ENCODE assay signal across 7 mouse cellular contexts in the genomic region with DNA sequence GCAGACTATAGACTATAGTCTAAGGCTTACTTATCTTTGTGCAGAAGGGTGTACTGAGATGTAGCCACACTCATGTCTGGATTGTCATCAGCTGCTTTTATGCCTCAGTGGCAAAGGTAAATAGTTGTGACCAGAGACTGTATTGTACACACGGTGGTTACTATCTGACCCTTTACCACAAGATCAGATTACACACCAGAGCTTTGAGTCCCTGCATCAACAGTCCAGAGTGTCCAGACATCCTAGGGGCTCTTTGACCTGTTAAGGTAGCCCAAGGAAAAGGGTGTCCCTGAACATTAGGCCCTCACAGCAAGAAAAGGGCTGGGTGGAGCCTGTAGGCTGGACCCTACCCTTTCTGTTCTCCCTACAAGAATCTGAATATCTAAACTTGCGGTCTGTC.
"Had no signal": no experiment of that assay in that cellular context is flagged by ENCODE, and none has a peak within 500 bp of the region (broad histone marks: within the 10 kb centered on the region; RNA-seq: fewer than 3 reads in every experiment).

No protein-coding gene starts in this region.

- ATAC-seq: midbrain, embryonic 13.5 days; midbrain, embryonic 15.5 days had no signal

- H3K4me2 ChIP-seq: lung, embryonic 14.5 days; midbrain, embryonic 11.5 days; midbrain, embryonic 13.5 days; midbrain, embryonic 15.5 days; neural tube, embryonic 12.5 days; stomach, embryonic 15.5 days had no signal

- H3K4me3 ChIP-seq: midbrain, embryonic 13.5 days; midbrain, embryonic 15.5 days; neural tube, embryonic 12.5 days; stomach, embryonic 15.5 days had no signal

- H3K36me3 ChIP-seq: midbrain, embryonic 13.5 days; midbrain, embryonic 15.5 days; neural tube, embryonic 12.5 days; stomach, embryonic 15.5 days had no signal

- H3K27ac ChIP-seq: midbrain, embryonic 13.5 days; midbrain, embryonic 15.5 days; neural tube, embryonic 12.5 days; stomach, embryonic 15.5 days; stomach, postnatal 0 days had no signal

- H3K4me1 ChIP-seq: stomach, embryonic 15.5 days had no signal

- H3K27me3 ChIP-seq: midbrain, embryonic 13.5 days; midbrain, embryonic 15.5 days; neural tube, embryonic 12.5 days; stomach, embryonic 15.5 days had no signal

- H3K9ac ChIP-seq: lung, embryonic 14.5 days; midbrain, embryonic 13.5 days; midbrain, embryonic 15.5 days; neural tube, embryonic 12.5 days; stomach, embryonic 15.5 days had no signal

- H3K9me3 ChIP-seq: midbrain, embryonic 13.5 days; midbrain, embryonic 15.5 days; neural tube, embryonic 12.5 days; stomach, embryonic 15.5 days had no signal
